Mouse (Mus musculus) MEL (cell line): Measurements from ENCODE around the gene Epop. TPM values are rescaled to one million over a fixed set of nuclear protein-coding genes. Genes with fewer than 3 reads are reported as not detected.

ENCODE experiments used
- DNase-seq: peaks from one replicate; pipeline ENCODE4 v3.0.0; 2011; ENCODE audit warnings: low read depth, low spot score
- H3K27ac ChIP-seq: 2 replicates; pipeline ENCODE4 v1.5.1; 2012; ENCODE audit warnings: low read depth, mild to moderate bottlenecking, control low read depth, low read length, moderate library complexity; ENCODE audit not compliant: control insufficient read depth
- H3K27me3 ChIP-seq, 2 experiments: fragments of 150-350 bp in 1 of 2; sonication (generic) in 1 of 2; 2 replicates each; pipeline ENCODE4 v1.6.1; 2012; ENCODE audit warnings: low read length in 2 of 2, mild to moderate bottlenecking in 2 of 2, improper control_type of control experiment in 1 of 2, moderate library complexity in 1 of 2; ENCODE audit not compliant: insufficient read depth in 2 of 2, control insufficient read depth in 1 of 2
- H3K36me3 ChIP-seq, 2 experiments: 2 replicates each; pipeline ENCODE4 v1.6.1; 2012 to 2014; ENCODE audit warnings: low read length in 2 of 2, improper control_type of control experiment in 1 of 2, inconsistent platforms in 1 of 2, mild to moderate bottlenecking in 1 of 2; ENCODE audit not compliant: insufficient read depth in 2 of 2, control insufficient read depth in 1 of 2
- H3K4me1 ChIP-seq, 2 experiments: fragments of 150-350 bp in 1 of 2; sonication (generic) in 1 of 2; 2 replicates each; pipeline ENCODE4 v1.6.1; 2012; ENCODE audit warnings: low read length in 2 of 2, improper control_type of control experiment in 1 of 2, mild to moderate bottlenecking in 1 of 2; ENCODE audit not compliant: insufficient read depth in 2 of 2, control insufficient read depth in 1 of 2
- H3K4me3 ChIP-seq, 2 experiments: fragments of 150-350 bp in 1 of 2; sonication (generic) in 1 of 2; 2 replicates each; pipeline ENCODE4 v1.5.1; 2012; ENCODE audit warnings: low read depth in 2 of 2, low read length in 2 of 2, mild to moderate bottlenecking in 2 of 2, moderate library complexity in 2 of 2, control low read depth in 1 of 2, improper control_type of control experiment in 1 of 2; ENCODE audit not compliant: control insufficient read depth in 1 of 2, insufficient read depth in 1 of 2
- H3K79me2 ChIP-seq: 2 replicates; pipeline ENCODE4 v1.6.1; 2012; ENCODE audit warnings: mild to moderate bottlenecking, low read length, moderate library complexity; ENCODE audit not compliant: control insufficient read depth, poor library complexity, insufficient read depth
- H3K9ac ChIP-seq: 2 replicates; pipeline ENCODE4 v1.6.1; 2012; ENCODE audit warnings: low read depth, mild to moderate bottlenecking, control low read depth, low read length, moderate library complexity; ENCODE audit not compliant: control insufficient read depth, poor library complexity, severe bottlenecking
- H3K9me3 ChIP-seq: fragments of 150-350 bp; sonication (generic); replicated peaks from 2 replicates; pipeline ENCODE4 v1.6.1; 2012; ENCODE audit warnings: mild to moderate bottlenecking, low read length, improper control_type of control experiment, moderate library complexity; ENCODE audit not compliant: insufficient read depth
- CHD1 ChIP-seq: IDR thresholded peaks from 2 replicates; pipeline ENCODE4 v1.6.1; 2012; ENCODE audit warnings: low read depth, mild to moderate bottlenecking, inconsistent platforms, low read length, improper control_type of control experiment
- CTCF ChIP-seq, 3 experiments: IDR thresholded peaks in 2 of 3; conservative IDR thresholded peaks in 1 of 3; 2 replicates each; pipeline ENCODE4 v1.5.1; 2011 to 2012; ENCODE audit warnings: low read length in 3 of 3, low read depth in 2 of 3, mild to moderate bottlenecking in 2 of 3, improper control_type of control experiment in 1 of 3, inconsistent platforms in 1 of 3, mixed read lengths in 1 of 3, moderate library complexity in 1 of 3; ENCODE audit not compliant: control insufficient read depth in 1 of 3, insufficient read depth in 1 of 3, poor library complexity in 1 of 3, severe bottlenecking in 1 of 3
- ELF1 ChIP-seq: IDR thresholded peaks from 2 replicates; pipeline ENCODE4 v1.6.1; 2014; ENCODE audit warnings: low read depth, mild to moderate bottlenecking, inconsistent platforms, low read length, improper control_type of control experiment, moderate library complexity
- ETS1 ChIP-seq: IDR thresholded peaks from 2 replicates; pipeline ENCODE4 v1.6.1; 2012; ENCODE audit warnings: low read depth, mild to moderate bottlenecking, inconsistent platforms, low read length, improper control_type of control experiment, moderate library complexity
- GABPA ChIP-seq: IDR thresholded peaks from 2 replicates; pipeline ENCODE4 v1.6.1; 2012; ENCODE audit warnings: low read depth, mild to moderate bottlenecking, inconsistent platforms, low read length, improper control_type of control experiment, moderate library complexity
- GATA1 ChIP-seq: IDR thresholded peaks from 2 replicates; pipeline ENCODE4 v1.6.1; 2011; ENCODE audit warnings: low read depth, low read length, improper control_type of control experiment
- KAT2A ChIP-seq: conservative IDR thresholded peaks from 2 replicates; pipeline ENCODE4 v1.6.1; 2012; ENCODE audit warnings: low read depth, low read length, improper control_type of control experiment, inconsistent platforms
- MXI1 ChIP-seq: IDR thresholded peaks from 2 replicates; pipeline ENCODE4 v1.6.1; 2011; ENCODE audit warnings: mild to moderate bottlenecking, low read depth, low read length, improper control_type of control experiment
- MYC ChIP-seq: IDR thresholded peaks from 2 replicates; pipeline ENCODE4 v1.6.1; 2011; ENCODE audit warnings: low read depth, mild to moderate bottlenecking, low read length, improper control_type of control experiment, moderate library complexity
- NRF1 ChIP-seq: IDR thresholded peaks from 2 replicates; pipeline ENCODE4 v1.6.1; 2014; ENCODE audit warnings: low read depth, mild to moderate bottlenecking, inconsistent platforms, low read length, improper control_type of control experiment, moderate library complexity; ENCODE audit not compliant: poor library complexity, insufficient read depth, severe bottlenecking
- POLR2AphosphoS5 ChIP-seq: IDR thresholded peaks from 2 replicates; pipeline ENCODE4 v1.6.1; 2012; ENCODE audit warnings: low read depth, borderline replicate concordance, mild to moderate bottlenecking, inconsistent platforms, low read length, moderate library complexity, mixed read lengths
- RAD21 ChIP-seq: IDR thresholded peaks from 2 replicates; pipeline ENCODE4 v1.6.1; 2011; ENCODE audit warnings: mild to moderate bottlenecking, low read depth, low read length, improper control_type of control experiment
- RCOR1 ChIP-seq: IDR thresholded peaks from 2 replicates; pipeline ENCODE4 v1.6.1; 2012; ENCODE audit warnings: low read depth, mild to moderate bottlenecking, inconsistent platforms, low read length, improper control_type of control experiment
- SIN3A ChIP-seq: IDR thresholded peaks from 2 replicates; pipeline ENCODE4 v1.6.1; 2012; ENCODE audit warnings: low read length, improper control_type of control experiment, inconsistent platforms
- SMC3 ChIP-seq: IDR thresholded peaks from 2 replicates; pipeline ENCODE4 v1.6.1; 2011; ENCODE audit warnings: low read depth, low read length, improper control_type of control experiment
- TBP ChIP-seq: IDR thresholded peaks from 2 replicates; pipeline ENCODE4 v1.8.0; 2011; ENCODE audit warnings: low read depth, low read length, improper control_type of control experiment
- USF1 ChIP-seq: IDR thresholded peaks from 2 replicates; pipeline ENCODE4 v1.6.1; 2014; ENCODE audit warnings: low read depth, mild to moderate bottlenecking, inconsistent platforms, low read length, improper control_type of control experiment, moderate library complexity
- ZC3H11A ChIP-seq: IDR thresholded peaks from 2 replicates; pipeline ENCODE4 v1.6.1; 2012; ENCODE audit warnings: low read depth, mild to moderate bottlenecking, inconsistent platforms, low read length, improper control_type of control experiment
- ZNF384 ChIP-seq: IDR thresholded peaks from 2 replicates; pipeline ENCODE4 v1.6.1; 2012; ENCODE audit warnings: low read depth, mild to moderate bottlenecking, inconsistent platforms, low read length, improper control_type of control experiment
- polyA plus RNA-seq, 2 experiments: library from polyadenylated mRNA; stranded (reverse) in 1 of 2; unstranded in 1 of 2; fragments of >175 nt in 1 of 2; fragments of >200 nt in 1 of 2; gene quantifications; 2 replicates each; pipeline versions ENCODE4 v1.2.1 to v1.2.4; 2012; ENCODE audit warnings: low replicate concordance in 2 of 2, low read depth in 1 of 2; ENCODE audit not compliant: insufficient read length in 2 of 2, insufficient read depth in 1 of 2, missing spikeins in 1 of 2
- total RNA-seq: library from RNA; depleted of rRNA; stranded (reverse); fragments of 300-350 nt; gene quantifications from 2 replicates; pipeline ENCODE4 v1.2.3, GENCODE M21; 2012

The Epop gene
- total and polyA plus RNA-seq, 3 experiments: not detected

- H3K9ac ChIP-seq: no peak overlapping the region
- no peak for TF ChIP-seq POLR2AphosphoS5
- no peak for TF ChIP-seq MXI1
- TF ChIP-seq SMC3: peak; percentile 98
- TF ChIP-seq RCOR1: no peak
- TF ChIP-seq ZC3H11A: peak; percentile 92
- TF ChIP-seq USF1: no peak
- peak; percentile 99 for TF ChIP-seq RAD21
- no peak for TF ChIP-seq ZNF384
- no peak for TF ChIP-seq CHD1
- TF ChIP-seq CTCF (IDR thresholded peaks at IDR 0.05 in 2 of 3, conservative IDR thresholded peaks at IDR 0.05 in 1 of 3; ENCODE audit: control insufficient read depth in 1 of 3, insufficient read depth in 1 of 3, low read depth in 2 of 3, low read length in 3 of 3, poor library complexity in 1 of 3, severe bottlenecking in 1 of 3): peak; percentile 94 to 99 (median 98)
- no peak for TF ChIP-seq NRF1
- peak; percentile 39; the same call in 1 of the 2 replicates for TF ChIP-seq TBP
- no peaks in the 10 kb centered on the region for H3K9me3 ChIP-seq
- H3K4me1 ChIP-seq: peaks cover 0 to 6% of the 10 kb centered on the region in 2 experiments; a peak in 2 of 4 replicates
- H3K36me3 ChIP-seq: peaks cover 0 to 3% of the 10 kb centered on the region in 2 experiments; a peak in 1 of 4 replicates
- no peaks in the 10 kb centered on the region; a peak in 1 of 4 replicates for H3K27me3 ChIP-seq
- peak; percentile 84 for DNase-seq
- no peak overlapping the region for H3K4me3 ChIP-seq
- H3K79me2 ChIP-seq: no peaks in the 10 kb centered on the region
- no peak overlapping the region for H3K27ac ChIP-seq
Measured at GRCm38 (mm10) chr11:97622440-97622839, 7.1 kb downstream of the Epop start.

- Histone ChIP-seq H3K36me3 (peaks cover 0 to 3% of the 10 kb centered on the region in 2 experiments; a peak in 1 of 4 replicates), H3K79me2 (no peaks in the 10 kb centered on the region), H3K9ac (no peak overlapping the region), H3K27me3 (peaks cover 7 to 12% of the 10 kb centered on the region in 2 experiments), H3K4me3 (no peak overlapping the region), H3K27ac (no peak overlapping the region), H3K4me1 (peaks cover 0 to 6% of the 10 kb centered on the region in 2 experiments; a peak in 2 of 4 replicates), H3K9me3 (no peaks in the 10 kb centered on the region)
- peak; percentile 52 for DNase-seq
- TF ChIP-seq GABPA: no peak
- no peak for TF ChIP-seq SIN3A
- TF ChIP-seq ETS1: no peak
- peak; percentile 58 to 70 (median 70) for TF ChIP-seq CTCF (IDR thresholded peaks at IDR 0.05 in 2 of 3, conservative IDR thresholded peaks at IDR 0.05 in 1 of 3; ENCODE audit: control insufficient read depth in 1 of 3, insufficient read depth in 1 of 3, low read depth in 2 of 3, low read length in 3 of 3, poor library complexity in 1 of 3, severe bottlenecking in 1 of 3)
- no peak for TF ChIP-seq CHD1
- TF ChIP-seq KAT2A: no peak
- TF ChIP-seq MYC: no peak
- no peak for TF ChIP-seq USF1
- TF ChIP-seq GATA1: no peak
- TF ChIP-seq SMC3: peak; percentile 73
- no peak for TF ChIP-seq ELF1
- peak; percentile 38 for TF ChIP-seq RAD21
- TF ChIP-seq, all 39 proteins: peak for 3
Measured at GRCm38 (mm10) chr11:97619391-97619795, 10.1 kb downstream of the Epop start.
